Mouse (Mus musculus) limb, embryonic 11.5 days (tissue): ENCODE data around the gene Zfp235. TPM values are rescaled to one million over a fixed set of nuclear protein-coding genes. Genes with fewer than 3 reads are reported as not detected.

ENCODE experiments used
- ATAC-seq: fragments of 200-750 bp; cut with Nextera tagmentation; 2 replicates; pipeline ENCODE4 v1.8.0; 2017; ENCODE audit warnings: low read depth; ENCODE audit not compliant: insufficient number of reproducible peaks, low FRiP score, low TSS enrichment
- DNase-seq: peaks from one replicate; pipeline ENCODE4 v3.0.0-alpha.2; 2015; ENCODE audit warnings: low spot score
- H3K27ac ChIP-seq: fragments of 300-500 bp; sonication (generic); replicated peaks from 2 replicates; pipeline ENCODE4 v1.5.1; 2014; ENCODE audit warnings: low read depth, mild to moderate bottlenecking, low read length
- H3K27me3 ChIP-seq: fragments of 300-500 bp; sonication (generic); 2 replicates; pipeline ENCODE4 v1.6.1; 2014; ENCODE audit warnings: mild to moderate bottlenecking, low read length, mixed read lengths; ENCODE audit not compliant: control insufficient read depth, insufficient read depth
- H3K36me3 ChIP-seq: fragments of 300-500 bp; sonication (generic); 2 replicates; pipeline ENCODE4 v1.6.1; 2014; ENCODE audit warnings: mild to moderate bottlenecking, low read length, moderate library complexity, mixed read lengths; ENCODE audit not compliant: control insufficient read depth, insufficient read depth
- H3K4me1 ChIP-seq: fragments of 300-500 bp; sonication (generic); 2 replicates; pipeline ENCODE4 v1.6.1; 2014; ENCODE audit warnings: low read length, mixed read lengths; ENCODE audit not compliant: control insufficient read depth, insufficient read depth
- H3K4me2 ChIP-seq: fragments of 300-500 bp; sonication (generic); 2 replicates; pipeline ENCODE4 v1.6.1; 2014; ENCODE audit warnings: low read depth, mild to moderate bottlenecking, moderate library complexity; ENCODE audit not compliant: severe bottlenecking
- H3K4me3 ChIP-seq: fragments of 300-500 bp; sonication (generic); 2 replicates; pipeline ENCODE4 v1.5.1; 2014; ENCODE audit warnings: low read depth, low read length
- H3K9ac ChIP-seq: fragments of 300-500 bp; sonication (generic); 2 replicates; pipeline ENCODE4 v1.6.1; 2014; ENCODE audit warnings: mild to moderate bottlenecking, low read length
- H3K9me3 ChIP-seq: fragments of 300-500 bp; sonication (generic); 2 replicates; pipeline ENCODE4 v1.6.1; 2016; ENCODE audit warnings: low read length; ENCODE audit not compliant: control insufficient read depth
- WGBS: fragments of 180-500 bp; shearing (Covaris S2); extraction: QIAGEN DNeasy Blood & Tissue Kit; methylation state at CpG from one replicate; pipeline ENCODE4 v1.1.7; 2014; 5-methylcytosine and 5-hydroxymethylcytosine counted together
- polyA plus RNA-seq: library from polyadenylated mRNA; unstranded; fragments of >200 nt; fragmentation: Nextera tagmentation; extraction: Ambion mirVana; gene quantifications from 2 replicates; pipeline ENCODE4 v1.2.1, GENCODE M21; 2014

Gene Zfp235
- 18.4 and 18.5 TPM in 2 replicates for polyA plus RNA-seq

DNA sequence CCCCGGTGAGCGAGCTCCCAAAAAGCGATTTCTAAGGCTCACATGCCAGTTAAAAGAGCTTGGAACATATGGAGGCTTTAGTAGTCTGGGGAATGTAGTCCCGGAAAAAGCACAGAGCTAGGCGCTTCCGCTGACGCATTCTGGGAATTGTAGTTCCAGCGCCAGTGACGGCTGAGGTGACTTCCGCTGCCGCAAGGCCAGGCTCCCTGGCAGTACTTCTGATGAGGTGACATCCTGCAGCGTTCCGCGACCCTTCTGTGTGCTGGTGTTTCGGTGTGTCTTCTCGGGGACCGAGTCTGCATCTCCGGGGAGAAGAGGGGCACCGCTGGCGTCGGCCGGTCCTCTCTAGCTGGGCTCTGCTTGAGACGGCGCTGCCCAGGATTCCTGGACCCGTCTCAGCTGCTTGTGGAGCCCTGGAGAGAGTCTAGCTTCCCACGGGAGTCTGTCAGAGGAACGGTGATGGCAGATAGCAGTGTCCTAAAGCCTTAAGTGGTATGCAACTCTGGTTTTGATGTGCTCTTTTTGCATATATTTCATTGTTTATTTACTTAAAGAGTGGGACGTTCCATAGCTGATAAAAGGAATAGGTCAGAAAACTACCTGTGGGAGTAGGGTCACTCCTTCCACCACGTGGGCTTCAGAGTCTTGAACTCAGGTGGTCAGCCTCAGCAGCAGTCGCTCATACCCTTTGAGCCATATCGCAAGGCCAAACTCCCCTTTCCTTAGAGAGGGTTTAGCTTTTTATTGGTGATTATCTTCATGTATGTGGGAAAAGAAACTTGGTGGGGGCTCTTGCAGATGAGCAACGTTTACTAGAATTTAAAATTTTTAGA is at the start of gene Zfp235:
Gene Zfp235 (plus strand): TSS at position 174 of the 833 bp plus-strand sequence.
- 3% methylated on average over 32 of the region's 32 CpGs for WGBS
- no peaks in the 10 kb centered on the region for H3K9me3 ChIP-seq
- ATAC-seq (peak; percentile 90), DNase-seq (peak; percentile 90)
- H3K4me3 ChIP-seq: peak within 1 kb of the TSS; percentile 72
- no peaks in the 10 kb centered on the region for H3K4me1 ChIP-seq
- H3K27me3 ChIP-seq: no peaks in the 10 kb centered on the region
- H3K36me3 ChIP-seq: 0 out of 2 replicates have a peak, but pooled peaks cover 3% of the 10 kb centered on the region
- H3K4me2 ChIP-seq: peak within 1 kb of the TSS; percentile 65
- no peak within 1 kb of the TSS for H3K27ac ChIP-seq
- peak within 1 kb of the TSS; percentile 71 for H3K9ac ChIP-seq

DNA sequence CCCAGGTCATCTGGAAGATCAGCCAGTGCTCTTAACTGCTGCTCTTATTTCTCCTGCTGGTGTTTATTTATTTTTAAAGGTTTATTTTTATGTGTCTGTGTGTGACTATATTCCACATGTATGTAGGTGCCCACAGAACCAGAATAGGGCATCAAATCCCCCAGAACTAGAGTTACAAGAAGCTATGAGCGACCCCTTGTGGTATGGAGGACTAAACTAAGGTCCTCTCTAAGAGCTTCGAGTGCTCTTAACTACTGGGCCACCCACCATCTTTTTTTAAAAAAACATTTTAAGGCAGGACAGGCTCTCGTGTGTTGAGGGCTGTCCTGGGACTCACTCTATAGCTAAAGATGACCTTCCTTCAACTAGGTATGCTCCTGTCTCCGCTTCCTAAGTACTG is 47.1 kb upstream of the Zfp235 start:
- H3K27me3 ChIP-seq: no peaks in the 10 kb centered on the region
- H3K4me3 ChIP-seq: no peak overlapping the region
- peaks cover 3% of the 10 kb centered on the region; the same call in 1 of the 2 replicates for H3K4me1 ChIP-seq
- WGBS: 89% methylated on average over 4 of the region's 4 CpGs
- no peak overlapping the region for H3K4me2 ChIP-seq
- no peak for DNase-seq
- peaks cover 14% of the 10 kb centered on the region for H3K36me3 ChIP-seq
- no peak overlapping the region for H3K9ac ChIP-seq
- H3K27ac ChIP-seq: no peak overlapping the region
- no peaks in the 10 kb centered on the region for H3K9me3 ChIP-seq
- no peak for ATAC-seq

DNA sequence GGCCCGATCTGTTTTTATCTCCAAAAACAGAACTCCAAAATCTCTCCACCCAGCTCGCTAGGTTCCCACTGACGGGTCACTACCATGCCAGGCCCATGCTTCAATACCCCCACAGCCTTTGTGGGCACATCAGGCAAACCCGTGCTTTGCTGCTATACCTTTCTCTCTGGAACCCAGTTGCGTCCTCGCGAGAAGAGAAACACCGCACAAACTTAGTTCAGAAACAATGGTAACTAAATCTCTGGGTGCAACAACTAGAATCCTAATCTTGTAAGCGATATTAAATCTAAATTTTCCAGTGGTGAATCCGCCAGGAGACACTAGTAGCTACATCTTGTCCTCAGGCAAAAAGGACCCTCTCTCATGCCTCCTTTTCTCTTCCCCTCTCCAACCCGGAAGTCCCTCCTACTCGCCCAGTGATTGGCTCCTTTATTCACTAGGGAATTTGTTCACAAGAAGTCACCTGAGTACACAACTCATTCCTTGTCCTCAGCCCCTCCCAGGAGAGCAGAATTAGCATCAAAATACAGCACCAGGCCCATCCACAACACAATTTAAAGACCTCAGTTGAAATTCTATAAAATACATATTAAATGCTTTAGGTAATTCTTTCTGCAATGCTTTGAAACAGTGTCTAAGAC is 46.4 kb upstream of the Zfp235 start:
- Histone ChIP-seq H3K36me3 (peaks cover 14% of the 10 kb centered on the region), H3K27ac (no peak overlapping the region), H3K4me2 (no peak overlapping the region), H3K4me1 (peaks cover 3% of the 10 kb centered on the region; the same call in 1 of the 2 replicates), H3K27me3 (no peaks in the 10 kb centered on the region), H3K4me3 (no peak overlapping the region), H3K9ac (no peak overlapping the region), H3K9me3 (no peaks in the 10 kb centered on the region)
- ATAC-seq: no peak
- DNase-seq: no peak
- WGBS: 96% methylated on average over 12 of the region's 12 CpGs

DNA sequence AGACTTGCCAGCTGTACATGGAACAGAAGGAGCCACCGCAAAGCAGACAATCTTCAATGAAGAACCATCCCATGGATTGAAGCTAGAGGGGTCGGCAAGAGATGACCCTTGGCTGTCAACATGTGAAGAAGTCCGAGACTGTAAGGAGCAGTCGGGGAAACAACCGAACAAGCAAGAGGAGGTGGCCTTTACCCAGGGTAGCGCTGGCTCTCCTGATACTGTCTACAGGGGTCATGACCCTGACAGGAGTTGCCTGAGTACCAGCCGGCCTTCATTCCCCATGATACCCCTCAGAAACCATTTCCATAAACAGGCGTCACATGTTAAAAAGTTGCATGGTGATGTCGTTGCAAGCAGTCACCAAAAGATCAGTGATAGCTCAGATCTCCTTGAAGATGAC is 29.6 kb upstream of the Zfp235 start:
- ATAC-seq: peak; percentile 32; the same call in 1 of the 2 replicates
- Histone ChIP-seq H3K4me2 (no peak overlapping the region), H3K9me3 (peaks cover 64% of the 10 kb centered on the region), H3K4me1 (no peaks in the 10 kb centered on the region), H3K27ac (no peak overlapping the region), H3K36me3 (peaks cover 85% of the 10 kb centered on the region), H3K4me3 (no peak overlapping the region), H3K27me3 (no peaks in the 10 kb centered on the region), H3K9ac (no peak overlapping the region)
- WGBS: 95% methylated on average over 9 of the region's 9 CpGs
- no peak for DNase-seq

DNA sequence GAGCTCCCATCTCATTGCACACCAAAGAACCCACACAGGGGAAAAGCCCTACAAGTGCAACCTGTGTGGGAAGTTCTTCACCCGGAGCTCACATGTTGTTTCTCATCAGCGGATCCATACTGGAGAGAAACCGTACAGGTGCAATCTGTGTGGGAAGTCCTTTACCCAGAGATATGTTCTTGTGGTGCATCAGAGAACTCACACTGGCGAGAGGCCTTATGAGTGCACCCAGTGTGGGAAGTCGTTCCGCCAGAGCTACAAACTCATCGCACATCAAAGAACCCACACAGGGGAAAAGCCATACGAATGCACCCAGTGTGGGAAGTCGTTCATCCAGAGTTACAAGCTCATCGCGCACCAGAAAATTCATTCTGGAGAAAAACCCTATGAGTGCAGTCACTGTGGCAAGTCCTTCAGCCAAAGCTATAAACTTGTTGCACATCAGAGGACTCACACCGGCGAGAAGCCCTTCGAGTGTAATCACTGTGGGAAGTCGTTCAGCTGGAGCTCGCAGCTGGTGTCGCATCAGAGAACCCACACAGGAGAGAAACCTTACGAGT is 28.7 kb upstream of the Zfp235 start:
- ATAC-seq: no peak
- H3K27ac ChIP-seq: no peak overlapping the region
- H3K9ac ChIP-seq: no peak overlapping the region
- H3K9me3 ChIP-seq: peaks cover 64% of the 10 kb centered on the region
- no peak overlapping the region for H3K4me2 ChIP-seq
- 95% methylated on average over 18 of the region's 18 CpGs for WGBS
- no peaks in the 10 kb centered on the region for H3K4me1 ChIP-seq
- DNase-seq: no peak
- no peaks in the 10 kb centered on the region for H3K27me3 ChIP-seq
- no peak overlapping the region for H3K4me3 ChIP-seq
- peaks cover 79% of the 10 kb centered on the region for H3K36me3 ChIP-seq

DNA sequence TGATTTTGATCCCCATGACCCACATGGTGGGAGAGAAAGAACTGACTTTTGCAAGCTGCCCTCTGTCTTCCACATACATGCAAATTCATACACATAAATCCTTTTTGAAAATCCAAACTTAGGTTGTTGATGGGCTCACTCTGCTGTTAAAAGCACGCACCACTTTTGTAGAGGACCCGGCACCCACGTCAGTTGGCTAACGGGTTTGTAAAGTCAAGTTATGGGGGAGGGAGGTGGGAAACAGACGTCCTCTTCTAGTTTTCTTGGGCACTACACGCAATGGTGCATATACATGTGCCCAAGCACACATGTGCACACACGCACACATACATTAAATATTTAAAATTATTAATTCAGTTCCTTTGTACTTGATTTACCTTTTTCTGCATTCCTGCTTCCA is 23.1 kb upstream of the Zfp235 start:
- ATAC-seq: no peak
- Histone ChIP-seq H3K4me1 (no peaks in the 10 kb centered on the region), H3K9ac (no peak overlapping the region), H3K27me3 (no peaks in the 10 kb centered on the region), H3K36me3 (peaks cover 27% of the 10 kb centered on the region), H3K4me3 (no peak overlapping the region), H3K27ac (no peak overlapping the region), H3K4me2 (no peak overlapping the region), H3K9me3 (peaks cover 20% of the 10 kb centered on the region)
- DNase-seq: no peak
- WGBS: 94% methylated on average over 7 of the region's 7 CpGs

DNA sequence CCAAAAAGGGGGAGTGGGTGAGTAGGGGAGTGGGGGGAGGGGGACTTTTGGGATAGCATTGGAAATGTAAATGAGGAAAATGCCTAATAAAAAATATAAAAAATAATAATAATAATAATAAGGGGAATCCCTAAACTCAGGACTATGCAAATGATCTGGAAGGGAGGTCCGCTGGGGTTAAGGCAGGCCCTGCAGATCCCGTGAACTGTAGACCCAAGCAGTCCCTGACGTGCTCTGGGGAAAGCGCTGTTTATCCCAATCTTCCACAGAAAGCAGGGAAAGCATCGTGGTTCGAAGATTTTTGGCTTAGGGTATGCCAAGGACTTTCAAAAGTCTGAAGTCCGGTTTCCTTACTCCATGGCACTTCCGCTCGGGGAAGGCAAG is 22.2 kb upstream of the Zfp235 start:
- peak overlapping the region; percentile 73 for H3K9ac ChIP-seq
- ATAC-seq: peak; percentile 80; the same call in 1 of the 2 replicates

DNA sequence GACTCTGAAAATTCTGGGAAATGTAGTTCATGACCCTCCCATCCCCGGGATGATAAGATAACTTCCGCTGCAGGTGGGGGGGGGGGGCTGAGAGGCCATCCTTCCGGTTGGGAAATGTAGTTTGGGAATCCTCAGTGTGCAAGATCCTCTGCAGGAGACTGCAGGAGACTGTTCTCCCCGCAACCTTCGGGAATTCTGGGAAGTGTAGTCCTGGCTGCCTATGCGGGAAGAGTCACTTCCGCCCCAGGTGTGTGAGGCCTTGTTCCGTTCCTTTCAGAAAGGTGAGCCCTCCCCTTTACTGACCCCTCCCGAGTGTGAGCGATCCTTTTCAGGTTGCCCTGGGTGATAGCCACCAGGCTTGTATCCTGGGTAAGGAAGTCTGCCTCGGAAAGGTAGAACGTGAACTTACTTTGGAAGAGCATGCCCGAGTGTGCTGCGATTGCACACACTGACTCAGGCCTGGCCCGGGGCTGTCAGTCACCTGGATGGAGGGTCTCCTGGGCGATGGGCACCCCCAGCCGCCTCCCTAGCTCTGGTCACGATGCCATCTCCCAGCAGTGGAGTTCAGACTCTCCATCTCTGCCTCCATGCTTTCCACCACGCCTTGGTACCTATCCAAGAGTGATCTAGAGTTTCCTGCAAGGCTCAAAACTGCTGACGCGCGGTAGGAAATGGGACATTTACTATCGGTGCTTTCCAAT is 21.7 kb upstream of the Zfp235 start, which contains the start of gene Zfp112:
Gene Zfp112 (plus strand): TSS at position 159 of the 701 bp plus-strand sequence.
- H3K4me3 ChIP-seq: peak within 1 kb of the TSS; percentile 59
- 0 out of 2 replicates have a peak within 1 kb of the TSS, but pooled peaks have one; percentile 36 for H3K27ac ChIP-seq
- H3K4me1 ChIP-seq: no peaks in the 10 kb centered on the region
- ATAC-seq: peak; percentile 92
- H3K9me3 ChIP-seq: peaks cover 7% of the 10 kb centered on the region
- 2% methylated on average over 23 of the region's 23 CpGs for WGBS
- H3K27me3 ChIP-seq: no peaks in the 10 kb centered on the region
- H3K4me2 ChIP-seq: peak within 1 kb of the TSS; percentile 69
- peak; percentile 81 for DNase-seq
- H3K36me3 ChIP-seq: peaks cover 12% of the 10 kb centered on the region
- H3K9ac ChIP-seq: peak within 1 kb of the TSS; percentile 73

More for the DNA sequence above, 22.2 kb upstream of the Zfp235 start:
- H3K4me1 ChIP-seq: no peaks in the 10 kb centered on the region
- H3K27ac ChIP-seq: no peak overlapping the region
- H3K4me2 ChIP-seq: peak overlapping the region; percentile 69
- no peaks in the 10 kb centered on the region for H3K27me3 ChIP-seq
- H3K4me3 ChIP-seq: peak overlapping the region; percentile 59
- no peak for DNase-seq
- peaks cover 18% of the 10 kb centered on the region for H3K36me3 ChIP-seq
- H3K9me3 ChIP-seq: peaks cover 10% of the 10 kb centered on the region
- WGBS: 4% methylated on average over 9 of the region's 9 CpGs
